Mouse (Mus musculus) lung, adult 2 months (tissue): ENCODE data around the gene Ccdc77. TPM values are rescaled to one million over a fixed set of nuclear protein-coding genes. Genes with fewer than 3 reads are reported as not detected.
A peak's percentile ranks its signal among the peaks of the same experiment; 100 is the strongest.
"Not testable (repeated sequence)": the region's sequence is repeated elsewhere in the genome, so short reads cannot be mapped to it uniquely, and the experiment has no call there.

Experiments used
- DNase-seq: peaks from one replicate; pipeline ENCODE4 v3.0.0; 2022
- H3K4me1 ChIP-seq: fragments of 200-500 bp; 2 replicates; pipeline ENCODE4 v1.6.1; 2011; ENCODE audit warnings: low read length; ENCODE audit not compliant: control insufficient read depth, insufficient read depth
- H3K4me3 ChIP-seq: fragments of 200-500 bp; replicated peaks from 2 replicates; pipeline ENCODE3; 2011; ENCODE audit warnings: low read depth, mild to moderate bottlenecking, control low read depth, low read length; ENCODE audit errors: extremely low read depth
- CTCF ChIP-seq: fragments of 200-500 bp; IDR thresholded peaks from 2 replicates; pipeline ENCODE4 v1.5.1; 2011; ENCODE audit warnings: mild to moderate bottlenecking, low read length, control low read depth; ENCODE audit not compliant: insufficient read depth
- POLR2A ChIP-seq: fragments of 200-500 bp; IDR thresholded peaks from 2 replicates; pipeline ENCODE4 v1.6.1; 2011; ENCODE audit warnings: low read depth, mild to moderate bottlenecking, control low read depth, low read length, borderline replicate concordance; ENCODE audit errors: extremely low read depth
- WGBS: fragments of 180-500 bp; shearing (Covaris S2); methylation state at CpG from one replicate; pipeline ENCODE4 v1.1.7; 2018; 5-methylcytosine and 5-hydroxymethylcytosine counted together
- polyA plus RNA-seq: library from polyadenylated mRNA; depleted of rRNA; stranded (reverse); fragments of >200 nt; gene quantifications from 2 replicates; pipeline ENCODE4 v1.2.3, GENCODE M21; 2012

The Ccdc77 gene
- polyA plus RNA-seq, 1 experiment, result 3.5 TPM

DNA sequence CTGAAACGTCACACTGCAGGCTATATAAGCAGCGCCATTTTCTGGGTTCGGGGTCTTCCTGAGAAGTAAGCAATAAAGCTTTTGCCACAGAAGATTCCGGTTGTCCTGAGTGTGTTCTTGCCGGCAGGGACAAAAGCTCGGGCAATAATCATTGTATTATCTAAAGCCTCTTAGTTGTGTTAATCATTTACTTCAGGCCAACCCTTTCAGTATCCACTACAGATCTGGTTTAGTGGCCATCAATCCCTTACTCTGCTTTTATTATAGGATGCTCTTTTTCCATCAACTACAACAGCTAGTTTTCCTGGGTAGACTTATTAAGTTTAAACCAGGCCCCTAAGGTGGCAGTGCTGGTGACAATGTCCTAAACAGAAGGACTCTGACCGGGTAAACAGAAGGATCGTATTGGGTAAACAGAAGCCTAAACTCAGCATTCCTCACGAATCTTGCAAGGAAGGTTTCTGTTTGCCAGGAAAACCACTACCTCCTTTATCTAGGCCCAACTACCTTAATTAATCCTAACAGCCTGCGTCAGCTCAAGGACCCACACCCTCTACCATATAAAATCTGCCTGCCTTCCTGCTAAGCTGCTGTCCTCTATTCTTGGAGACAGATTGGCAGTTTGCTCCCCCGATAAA, 45.8 kb downstream of the Ccdc77 start:
- Histone ChIP-seq H3K4me1 (no peaks in the 10 kb centered on the region), H3K4me3 (no peak overlapping the region)
- 59% methylated on average over 11 of the region's 11 CpGs for WGBS
- TF ChIP-seq CTCF (no peak), POLR2A (no peak)
- no peak for DNase-seq

- Histone ChIP-seq H3K4me1 (no peaks in the 10 kb centered on the region), H3K4me3 (no peak overlapping the region)
- 69% methylated on average over 5 of the region's 5 CpGs for WGBS
- TF ChIP-seq POLR2A (no peak), CTCF (no peak)
- DNase-seq, result no peak
Measured at GRCm38 (mm10) chr6:120312443-120312842, 51.7 kb downstream of the Ccdc77 start.

- TF ChIP-seq POLR2A, result no peak
- no peak for TF ChIP-seq CTCF
- WGBS, result 41% methylated on average over 3 of the region's 3 CpGs
- no peak for DNase-seq
- no peak overlapping the region for H3K4me3 ChIP-seq
- no peaks in the 10 kb centered on the region for H3K4me1 ChIP-seq
Measured at GRCm38 (mm10) chr6:120309787-120310186, 54.4 kb downstream of the Ccdc77 start.

DNA sequence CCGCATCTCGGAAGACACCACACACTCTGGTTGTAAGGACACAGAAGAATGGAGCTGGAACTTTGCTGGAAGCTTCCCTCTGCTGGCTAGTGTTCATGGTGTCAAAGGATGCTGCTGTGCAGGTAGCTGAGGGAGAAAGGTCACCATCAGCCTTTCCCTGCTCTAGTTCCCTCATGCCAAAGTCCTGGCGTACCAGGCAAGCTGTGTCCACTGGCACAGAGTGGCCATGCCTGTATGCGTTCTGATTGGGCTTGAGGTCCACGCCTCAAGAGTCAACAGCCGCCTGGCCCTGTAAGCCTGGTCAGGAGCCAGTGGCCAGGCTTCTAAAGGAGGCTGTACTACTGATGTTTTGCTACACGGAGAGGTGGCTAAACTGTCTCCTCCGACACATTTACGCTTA, 54.8 kb downstream of the Ccdc77 start:
- WGBS, result 70% methylated on average over 9 of the region's 9 CpGs
- TF ChIP-seq POLR2A, result no peak
- TF ChIP-seq CTCF, result no peak
- Histone ChIP-seq H3K4me1 (no peaks in the 10 kb centered on the region), H3K4me3 (no peak overlapping the region)
- no peak for DNase-seq

- no peak for DNase-seq
- Histone ChIP-seq H3K4me1 (no peaks in the 10 kb centered on the region), H3K4me3 (no peak overlapping the region)
- 64% methylated on average over 3 of the region's 3 CpGs for WGBS
- no peak for TF ChIP-seq CTCF
- TF ChIP-seq POLR2A, result no peak
Measured at GRCm38 (mm10) chr6:120306859-120307594, 57.1 kb downstream of the Ccdc77 start.

DNA sequence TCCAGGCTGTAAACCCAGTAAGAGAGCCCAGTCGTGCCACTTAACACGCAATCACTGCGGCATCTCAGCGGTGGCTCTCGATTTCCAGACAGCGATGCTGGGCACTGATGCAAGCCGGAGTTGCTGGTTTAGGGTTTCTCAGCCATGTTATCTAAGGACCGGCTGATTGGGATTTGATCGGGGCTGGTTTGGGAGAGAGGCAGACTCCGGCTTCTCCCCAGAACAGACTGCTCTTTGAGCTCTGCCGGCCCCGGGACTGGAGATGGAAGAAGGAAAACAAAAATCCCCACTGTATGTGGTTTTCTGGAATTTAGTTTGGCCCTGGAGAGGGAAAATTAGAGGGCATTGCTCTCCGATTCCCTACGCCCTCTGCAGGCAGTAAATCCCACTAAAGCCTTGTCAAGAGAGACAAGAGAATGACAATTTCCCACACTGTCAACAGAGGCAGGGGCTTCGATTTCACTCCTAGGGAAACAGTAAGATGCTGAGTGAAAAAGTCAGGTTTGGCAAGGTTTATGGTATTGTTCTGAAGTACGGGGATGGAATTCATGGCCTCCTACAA, 61.3 kb downstream of the Ccdc77 start:
- DNase-seq, result no peak
- WGBS, result 23% methylated on average over 16 of the region's 16 CpGs
- Histone ChIP-seq H3K4me1 (no peaks in the 10 kb centered on the region), H3K4me3 (no peak overlapping the region)
- TF ChIP-seq CTCF, result no peak
- TF ChIP-seq POLR2A, result no peak

- DNase-seq, result no peak
- 23% methylated on average over 6 of the region's 6 CpGs for WGBS
- no peak for TF ChIP-seq POLR2A
- peak; percentile 19; the same call in 1 of the 2 replicates for TF ChIP-seq CTCF
- H3K4me1 ChIP-seq, result no peaks in the 10 kb centered on the region
- H3K4me3 ChIP-seq, result no peak overlapping the region
Measured at GRCm38 (mm10) chr6:120301137-120301536, 63.0 kb downstream of the Ccdc77 start.

GRCm38 (mm10) chr6:120296589-120296988, 67.6 kb downstream of the Ccdc77 start:
- not testable (repeated sequence) for H3K4me1 ChIP-seq, DNase-seq, H3K4me3 ChIP-seq
- WGBS, result 96% methylated on average over 2 of the region's 2 CpGs

DNA sequence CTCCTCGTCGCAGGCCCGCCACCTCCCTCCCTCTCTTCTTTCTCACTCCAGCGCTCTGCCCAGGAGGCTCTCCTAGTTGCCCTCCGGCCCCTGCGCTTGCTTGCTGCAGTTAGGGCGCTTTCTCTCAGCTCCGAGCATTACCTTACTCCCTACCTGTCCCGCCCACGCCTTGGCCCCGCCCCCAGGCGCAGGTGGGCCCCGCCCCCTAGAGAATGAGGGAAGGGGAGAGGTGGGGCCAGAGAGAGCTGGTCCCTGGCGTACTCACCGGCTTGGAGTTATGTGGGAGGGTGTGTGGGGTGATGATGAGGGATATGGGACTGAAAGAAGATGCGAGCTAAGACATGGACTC, 69.4 kb downstream of the Ccdc77 start:
- TF ChIP-seq CTCF (no peak), POLR2A (no peak)
- peak; percentile 69 for DNase-seq
- H3K4me3 ChIP-seq, result peak overlapping the region; percentile 65
- peaks cover 7% of the 10 kb centered on the region; the same call in 1 of the 2 replicates for H3K4me1 ChIP-seq
- WGBS, result 2% methylated on average over 16 of the region's 16 CpGs

DNA sequence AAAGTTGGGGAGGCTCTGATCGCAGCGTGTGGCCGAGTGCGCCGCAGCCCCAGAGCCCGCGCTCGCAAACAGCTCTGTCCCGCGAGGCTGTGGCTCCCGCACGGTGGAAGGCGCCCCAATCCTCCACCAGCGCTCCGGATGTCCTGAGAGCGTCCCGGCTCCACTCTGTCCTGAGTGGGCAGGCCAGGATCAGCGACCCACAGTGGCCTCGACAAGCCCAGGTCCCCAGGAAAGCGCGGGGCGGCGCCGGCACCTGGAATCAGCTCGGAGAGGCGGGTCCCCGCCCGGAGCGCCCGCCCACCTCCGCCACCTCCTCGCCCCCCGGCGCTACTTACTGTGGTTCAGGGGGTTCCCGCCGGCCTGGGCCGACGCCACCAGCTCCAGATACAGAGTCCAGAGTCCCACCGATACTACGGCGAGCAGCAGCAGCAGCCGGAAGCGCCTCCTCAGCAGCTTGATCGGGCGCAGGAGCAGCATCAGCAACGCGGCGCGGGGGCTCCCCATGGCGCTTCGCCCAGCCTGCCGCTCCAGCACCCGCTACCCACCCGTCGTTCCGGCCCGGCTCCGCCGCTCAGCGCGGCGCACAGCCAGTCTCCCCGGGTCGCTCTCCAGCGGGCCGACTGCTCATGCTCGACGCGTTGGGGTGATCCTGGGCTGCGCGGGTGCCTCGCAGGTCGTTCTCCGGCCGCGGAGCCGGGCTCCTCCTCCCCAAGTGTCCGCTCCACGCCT, 70.0 kb downstream of the Ccdc77 start, which contains the start of the genes D330020A13Rik and B4galnt3:
Gene D330020A13Rik, plus strand, starts transcription at position 309 of the 729 bp plus-strand sequence.
Gene B4galnt3, minus strand, starts transcription at position 504 of the 729 bp plus-strand sequence.
- peak within 1 kb of the TSS; percentile 65 for H3K4me3 ChIP-seq
- H3K4me1 ChIP-seq, result peaks cover 7% of the 10 kb centered on the region; the same call in 1 of the 2 replicates
- peak; percentile 15 for DNase-seq
- TF ChIP-seq CTCF (no peak), POLR2A (no peak)
- under 1% methylated on average over 76 of the region's 79 CpGs for WGBS
